Mouse (Mus musculus) right cerebral cortex, postnatal 10 days (tissue): ENCODE results near the gene Gm10570.

ENCODE experiments used
- DNase-seq, 2 experiments: peaks; one replicate each; pipeline ENCODE4 v3.0.0; 2021; ENCODE audit warnings: low spot score in 2 of 2

Gm10570 gene

DNA sequence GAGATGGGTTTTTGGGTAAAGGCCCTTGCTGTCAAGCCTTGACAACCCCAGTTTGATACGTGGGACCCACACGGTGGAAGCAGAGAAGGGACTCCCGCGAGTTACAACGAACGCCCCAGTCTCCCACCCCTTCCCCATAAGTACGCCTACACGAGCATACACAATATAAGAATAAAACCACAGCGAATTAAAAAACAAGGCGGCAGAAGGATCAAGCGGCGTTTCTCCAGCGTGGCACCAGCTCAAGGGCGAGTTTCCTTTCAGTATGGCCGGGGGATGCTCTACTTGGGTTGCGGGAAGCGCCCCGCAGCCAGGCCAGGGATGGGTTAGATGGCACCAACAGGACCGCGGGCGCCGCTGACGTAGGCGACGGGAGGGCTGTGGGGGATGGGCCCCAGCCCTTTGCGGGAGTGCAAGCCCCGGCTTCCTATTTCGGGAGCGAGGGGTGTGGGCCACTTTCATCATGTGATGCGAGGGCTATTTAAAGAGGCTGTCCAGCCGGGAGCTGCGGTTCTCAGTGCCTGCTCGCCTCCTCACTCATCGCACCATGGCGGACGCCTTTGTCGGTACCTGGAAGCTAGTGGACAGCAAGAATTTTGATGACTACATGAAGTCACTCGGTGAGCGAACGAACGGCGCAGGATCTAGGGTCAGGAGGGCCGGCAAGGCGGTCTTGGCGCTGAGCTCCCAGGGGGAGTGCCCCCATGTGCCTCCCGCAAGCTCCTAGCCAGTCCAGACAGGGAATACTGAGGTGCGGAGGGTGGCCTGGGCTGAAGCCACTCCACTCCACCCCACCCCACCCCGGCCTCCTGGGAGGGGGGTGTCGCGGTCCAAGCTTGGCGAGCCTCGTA, at the start of gene Gm10570, which contains the start of gene Fabp3:
TSS of gene Gm10570 (minus strand) at position 444 of the 851 bp plus-strand sequence.
TSS of gene Fabp3 (plus strand) at position 365 of the 851 bp plus-strand sequence.
- peak; percentile 86 to 90 for DNase-seq

DNA sequence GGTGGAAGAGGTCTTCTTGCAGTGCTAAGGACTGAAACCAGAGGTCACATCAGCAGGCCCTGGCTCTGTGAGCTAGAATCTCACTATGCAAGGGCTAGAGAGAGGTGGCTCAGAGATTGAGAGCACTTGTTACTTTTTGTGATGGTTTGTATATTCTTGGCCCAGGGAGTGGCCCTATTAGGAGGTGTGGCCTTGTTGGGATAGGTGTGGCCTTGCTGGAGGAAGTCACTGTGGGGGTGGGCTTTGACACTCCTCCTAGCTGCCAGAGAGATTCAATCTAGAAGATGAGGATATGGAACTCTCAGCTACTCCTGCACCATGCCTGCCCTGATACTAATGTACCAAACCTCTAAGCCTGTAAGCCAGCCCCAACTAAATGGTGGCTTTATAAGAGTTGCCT, 49.5 kb upstream of the Gm10570 start:
- no peak for DNase-seq

DNA sequence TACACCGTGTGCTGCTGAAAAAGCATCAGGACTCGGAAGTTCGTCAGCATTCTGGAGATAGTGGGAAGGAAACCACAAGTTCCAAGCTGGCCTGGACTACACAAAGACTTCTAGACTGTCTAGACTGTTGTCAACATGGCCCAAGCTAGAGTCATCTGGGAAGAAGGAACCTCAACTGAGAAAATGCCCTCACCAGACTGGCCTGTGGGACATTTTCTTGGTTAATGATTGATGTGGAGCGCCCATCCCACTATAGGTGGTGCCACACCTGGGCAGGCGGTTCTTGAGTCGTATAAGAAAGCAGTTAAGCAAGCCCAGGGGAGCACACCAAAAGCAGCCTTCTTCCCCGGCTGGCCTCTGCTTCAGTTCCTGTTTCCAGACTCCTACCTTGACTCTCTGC, 44.1 kb upstream of the Gm10570 start:
- DNase-seq, result no peak

DNA sequence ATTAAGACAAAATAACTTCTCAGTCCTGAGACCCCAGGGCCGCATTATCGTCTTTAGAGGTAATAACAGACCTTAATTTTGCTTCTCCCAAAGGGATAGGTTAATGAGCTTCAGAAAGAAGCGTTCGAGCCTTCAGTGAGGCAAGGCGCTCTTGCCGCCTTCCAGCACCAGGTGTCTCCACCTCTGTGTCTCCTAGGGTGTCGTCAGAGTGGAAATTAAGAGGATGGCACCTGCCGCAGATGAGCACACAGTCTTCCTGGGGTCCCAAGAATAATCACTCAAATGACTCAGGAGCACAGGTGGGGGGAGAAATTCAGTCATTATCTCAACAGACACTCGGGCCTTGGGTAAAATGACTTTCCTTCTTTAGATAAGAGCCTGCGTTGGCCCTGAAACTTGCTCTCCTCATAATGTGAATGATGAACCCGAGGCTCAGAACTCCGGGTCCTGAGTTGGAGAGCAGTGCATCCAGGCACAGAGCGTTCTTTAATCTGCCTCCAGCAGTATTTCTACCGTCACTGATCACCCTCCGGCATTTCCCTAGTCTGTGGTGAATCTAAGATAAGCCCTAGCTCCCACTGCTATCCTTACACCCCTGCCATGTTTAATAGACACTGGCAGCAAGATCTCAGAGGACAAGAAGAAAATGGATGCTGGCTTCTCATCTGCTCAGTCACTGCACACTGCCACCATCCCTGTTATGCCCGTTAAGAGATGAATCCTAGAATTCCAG, 42.4 kb upstream of the Gm10570 start:
- DNase-seq, result no peak

DNA sequence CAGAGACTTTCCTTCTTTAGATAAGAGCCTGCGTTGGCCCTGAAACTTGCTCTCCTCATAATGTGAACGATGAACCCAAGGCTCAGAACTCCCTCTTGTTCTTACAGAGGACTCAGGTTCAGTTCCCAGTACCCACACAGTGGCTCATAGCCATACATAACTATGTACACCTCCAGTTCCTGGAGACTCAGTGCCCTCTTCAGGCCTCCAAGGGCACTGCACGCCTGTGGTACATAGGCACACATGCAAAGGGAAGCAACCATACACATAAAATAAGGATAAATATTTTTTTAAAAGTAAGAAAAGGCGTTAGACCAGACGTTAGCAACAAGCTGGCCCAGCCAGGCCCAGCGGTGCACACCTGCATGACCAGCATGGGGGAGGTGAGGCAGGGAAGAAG, 41.2 kb upstream of the Gm10570 start:
- no peak for DNase-seq

DNA sequence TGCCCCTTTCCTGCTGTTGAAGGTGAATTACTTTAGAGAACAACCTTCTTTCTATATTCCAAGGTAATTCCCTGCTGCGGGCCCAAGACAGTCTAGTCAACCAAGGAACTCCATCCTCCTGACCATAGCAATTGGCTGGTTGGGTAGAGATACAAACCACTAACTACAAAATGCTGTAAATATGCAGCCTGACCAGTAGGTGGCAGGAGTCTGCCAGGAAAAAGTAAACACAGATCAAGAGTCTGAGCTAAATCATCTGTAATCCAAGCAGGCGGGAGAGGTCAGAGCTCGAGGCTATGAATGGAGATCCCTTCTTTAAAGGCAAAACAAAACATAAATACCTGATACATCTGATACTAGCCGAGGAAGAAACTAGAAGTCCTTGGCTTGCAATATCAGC, 33.2 kb upstream of the Gm10570 start:
- peak; percentile 41 to 63 for DNase-seq

DNA sequence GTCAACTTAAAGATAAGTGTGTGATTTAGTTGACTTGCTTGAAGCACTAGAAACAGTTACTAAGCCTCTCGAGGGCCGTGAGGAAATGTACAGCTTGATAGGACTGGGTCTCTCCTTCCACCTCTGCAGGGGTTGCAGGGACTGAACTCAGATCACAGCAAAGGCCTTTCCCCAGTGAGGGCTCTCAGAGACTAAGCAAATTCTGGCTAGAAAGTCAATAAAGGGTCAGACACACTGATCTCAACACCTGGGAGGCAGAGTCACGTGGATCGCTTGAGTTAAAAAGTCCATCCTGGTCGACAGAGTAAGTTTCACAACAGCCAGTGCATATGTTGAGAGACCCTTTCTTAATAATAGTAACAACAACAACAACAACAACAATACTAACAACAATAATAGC, 27.4 kb upstream of the Gm10570 start:
- DNase-seq, result no peak

DNA sequence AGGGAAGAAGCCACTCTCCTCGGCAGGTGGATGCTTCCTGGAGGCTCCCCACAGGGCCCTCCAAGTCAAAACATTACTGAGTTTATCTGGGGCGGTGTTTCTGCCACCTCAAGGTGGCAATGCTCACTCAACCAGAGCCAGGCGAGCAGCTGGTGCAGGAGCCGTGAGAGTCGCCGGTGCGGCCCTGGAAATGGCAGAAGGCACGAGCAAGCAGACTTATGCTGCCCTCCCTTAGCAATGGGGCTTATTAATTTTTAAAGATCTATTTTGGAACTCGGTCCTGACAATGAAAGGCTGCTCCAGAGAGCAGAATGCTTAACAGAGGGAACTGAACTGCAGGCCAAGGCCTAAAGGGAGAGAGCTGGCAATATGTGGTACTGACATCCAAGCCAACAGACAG, 18.9 kb upstream of the Gm10570 start:
- no peak for DNase-seq

DNA sequence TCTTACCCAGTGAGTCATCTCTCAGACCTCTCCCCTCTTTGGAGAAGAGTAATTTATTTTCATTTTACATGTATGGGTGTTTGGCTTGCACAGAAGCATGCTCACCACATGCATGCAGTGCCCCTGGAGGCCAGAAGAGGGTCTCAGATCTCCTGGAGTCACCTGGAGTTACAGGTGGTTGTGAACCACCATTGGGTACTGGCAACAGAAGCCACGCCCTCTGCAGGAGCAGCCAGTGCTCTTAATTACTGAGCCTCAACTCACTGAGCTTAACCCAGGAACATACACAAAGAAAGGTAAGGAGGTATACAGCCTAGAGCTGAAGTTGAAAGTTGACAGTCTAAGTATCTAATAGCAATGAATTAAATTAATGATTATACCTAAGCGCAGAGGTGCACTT, 17.0 kb upstream of the Gm10570 start:
- no peak for DNase-seq

DNA sequence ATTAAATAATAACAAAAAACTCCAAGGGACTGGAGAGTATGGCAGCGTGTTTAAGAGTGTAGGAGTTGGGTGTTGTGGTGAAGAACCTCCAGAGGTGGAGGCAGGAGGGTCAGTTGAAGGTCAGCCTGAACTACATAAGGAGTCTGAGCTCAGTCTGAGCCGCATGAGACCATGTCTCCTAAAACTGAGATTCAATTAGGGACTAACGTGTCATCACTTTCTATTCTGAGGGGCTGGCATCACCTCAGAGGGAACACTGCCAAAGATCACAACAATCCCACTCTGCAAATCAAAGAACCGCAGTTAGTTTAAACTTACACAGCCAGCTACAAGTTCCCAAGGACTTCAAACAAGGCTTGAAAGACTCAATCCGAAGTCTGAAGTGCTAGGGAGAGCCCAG, 15.1 kb upstream of the Gm10570 start:
- no peak for DNase-seq

DNA sequence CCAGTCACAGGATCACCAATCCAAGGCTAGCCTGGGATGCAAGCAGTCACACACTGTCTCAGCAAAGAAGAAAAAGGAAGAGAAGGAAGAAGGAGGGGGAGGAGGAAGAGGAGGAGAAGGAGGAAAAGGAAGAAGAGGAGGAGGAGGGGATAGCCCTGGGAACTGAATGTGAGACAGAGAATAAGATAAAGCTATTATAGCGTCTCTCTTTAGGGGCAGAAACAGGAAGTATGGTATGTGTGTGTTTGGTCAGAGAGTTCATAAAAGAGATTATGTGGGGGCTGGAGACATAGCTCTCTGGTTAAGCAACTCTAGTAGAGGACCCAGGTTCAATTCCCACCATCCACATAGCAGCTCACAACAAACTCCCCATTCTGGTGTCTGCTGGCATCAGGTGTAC, 14.7 kb upstream of the Gm10570 start:
- DNase-seq, result no peak

DNA sequence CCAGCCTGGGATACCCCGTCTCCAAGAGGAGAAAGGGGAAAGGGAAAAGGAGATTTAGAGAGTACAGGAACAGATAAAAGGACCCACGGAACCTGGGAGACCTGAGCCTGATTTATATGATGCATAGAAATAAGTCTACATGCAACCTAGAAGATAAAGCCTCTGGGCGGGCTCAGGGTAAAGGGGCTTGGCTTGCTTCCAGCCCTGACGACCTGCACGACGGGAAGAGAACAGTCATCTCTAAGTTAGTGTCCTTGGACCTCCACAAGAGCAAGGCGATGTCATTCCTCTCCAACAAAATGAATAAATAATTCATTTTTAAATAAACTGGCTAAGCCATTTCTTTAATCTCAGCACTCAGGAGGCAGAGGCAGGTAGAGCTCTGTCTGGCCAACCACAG, 14.1 kb upstream of the Gm10570 start:
- DNase-seq, result no peak

DNA sequence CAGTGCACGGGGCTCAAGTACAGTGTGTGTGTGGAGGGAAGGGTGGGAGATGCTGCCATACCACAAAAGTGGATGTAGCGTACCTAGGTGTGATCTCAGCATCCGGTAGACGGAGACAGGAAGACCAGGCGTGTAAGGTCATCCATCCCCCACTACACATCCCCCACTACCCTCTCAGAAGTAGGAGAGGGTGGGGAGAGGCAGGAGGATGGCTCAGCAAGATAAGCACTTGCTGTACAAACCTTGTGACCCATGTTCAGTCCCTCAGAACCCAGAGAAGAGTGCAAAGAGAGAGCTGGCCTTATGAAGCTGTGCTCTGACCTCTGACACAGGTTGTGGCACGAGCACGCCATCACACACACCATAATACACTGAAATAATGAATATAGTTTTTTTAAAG, 13.2 kb upstream of the Gm10570 start:
- DNase-seq, result no peak

DNA sequence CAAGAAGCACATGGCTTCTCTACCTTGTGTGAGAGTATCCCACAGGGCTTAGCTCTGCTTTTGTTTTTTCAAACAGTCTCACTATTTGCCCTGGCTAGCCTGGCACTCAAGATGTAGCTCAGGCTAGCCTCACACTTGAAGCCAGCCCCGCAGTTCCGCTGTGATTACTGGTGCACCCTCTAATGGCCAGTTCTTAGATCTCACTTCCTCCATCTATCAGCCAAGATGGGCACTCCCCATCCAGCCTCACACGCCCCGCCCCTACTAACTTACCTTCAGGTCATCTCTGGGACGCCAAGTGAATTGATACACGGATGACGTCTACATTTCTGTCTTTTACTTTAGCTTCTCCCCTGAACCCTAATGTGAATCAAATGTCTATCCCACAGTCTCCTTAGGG, 11.1 kb upstream of the Gm10570 start:
- DNase-seq, result no peak

DNA sequence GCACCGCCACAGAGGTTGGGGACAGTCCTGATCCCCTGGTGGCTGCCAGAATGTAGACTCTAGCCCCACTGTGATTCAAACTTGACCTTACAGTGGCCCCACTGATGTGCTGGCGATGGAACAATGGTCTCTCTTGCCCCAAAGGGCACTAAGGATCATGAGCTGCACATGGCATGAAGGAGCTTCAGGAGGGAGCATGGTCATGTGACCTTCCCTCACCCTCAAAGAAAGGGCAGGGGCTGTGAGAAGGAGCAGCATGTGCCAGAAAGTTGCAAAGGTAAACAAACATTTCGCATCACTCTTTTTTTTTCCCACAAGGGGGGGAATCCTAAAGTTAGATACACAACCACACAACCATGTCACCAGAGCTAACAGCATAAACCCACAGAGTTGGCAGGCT, 9.6 kb upstream of the Gm10570 start:
- DNase-seq, result no peak

DNA sequence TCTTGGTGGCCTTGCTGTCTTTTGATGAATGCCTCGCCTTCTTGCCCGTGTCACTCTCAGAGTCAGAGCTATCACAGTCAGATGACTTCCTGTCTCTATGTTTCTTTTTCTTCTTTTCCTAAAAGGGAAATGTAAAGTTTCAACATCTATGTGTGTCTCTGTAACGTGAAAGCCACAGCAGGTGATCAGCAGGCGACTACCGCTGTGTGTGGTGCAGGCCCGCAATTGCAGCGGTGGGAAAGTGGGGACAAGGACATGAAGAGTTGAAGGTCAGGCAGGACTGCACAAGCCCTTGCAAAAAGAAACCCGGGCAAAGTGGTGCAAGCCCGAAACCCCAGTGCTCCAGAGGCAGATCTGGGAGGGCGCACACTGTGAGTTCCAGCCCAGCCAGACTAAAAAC, 8.2 kb upstream of the Gm10570 start:
- no peak for DNase-seq

DNA sequence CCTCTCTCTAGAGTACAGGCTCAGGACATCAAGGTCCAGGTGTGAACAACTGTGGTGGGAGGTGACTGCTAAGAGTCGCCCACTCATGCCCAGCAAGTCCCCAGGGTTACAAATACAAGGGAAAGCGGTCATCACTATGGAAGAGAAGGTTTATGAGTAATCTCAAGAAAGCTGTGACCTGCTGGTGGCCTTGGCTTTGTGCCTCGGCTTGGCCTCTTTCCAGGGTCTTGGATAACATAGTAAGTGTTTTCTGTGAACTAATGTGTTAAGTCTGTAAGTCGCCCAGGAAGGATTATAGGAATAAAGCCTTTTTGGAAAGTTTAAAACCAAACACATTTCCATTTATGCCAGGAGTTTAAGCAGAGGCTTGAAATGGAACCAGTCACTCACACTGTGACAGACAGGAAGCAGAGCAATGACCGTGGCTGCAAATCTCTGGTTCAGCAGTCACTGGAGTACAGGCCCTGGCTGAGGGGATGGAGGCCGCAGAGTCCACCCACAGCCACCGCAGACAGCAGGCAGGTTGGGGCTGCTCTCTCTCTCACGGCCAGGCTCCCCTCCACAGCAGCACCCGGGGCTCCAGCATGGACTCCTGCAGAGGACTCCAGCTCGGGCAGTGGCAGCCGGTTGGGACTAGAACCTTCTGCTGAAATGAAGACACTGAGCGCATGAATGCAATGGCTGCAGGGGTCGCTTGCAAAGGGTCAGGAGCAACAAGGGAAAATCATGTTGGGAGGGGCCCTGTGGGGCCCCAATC, 7.5 kb upstream of the Gm10570 start:
- no peak for DNase-seq

DNA sequence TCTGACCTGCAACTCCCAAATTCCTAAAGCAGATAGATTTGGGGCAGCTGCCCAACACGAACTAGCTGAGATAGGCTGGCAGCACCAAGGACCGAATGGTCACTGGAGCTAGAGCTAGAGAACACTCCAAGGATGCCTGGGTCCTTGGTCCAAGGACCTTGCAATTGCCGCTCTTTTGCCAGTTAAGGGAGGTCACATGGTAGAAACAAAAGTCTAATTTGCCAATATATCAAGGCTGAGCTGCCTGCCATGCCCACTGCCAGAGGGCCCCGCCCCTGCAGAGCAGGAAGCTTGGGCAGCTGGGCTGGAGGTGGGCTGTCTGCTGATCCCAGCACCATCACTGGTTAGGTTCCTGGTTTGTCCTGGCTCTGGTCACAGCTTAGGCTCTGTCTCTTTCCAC, 5.1 kb upstream of the Gm10570 start:
- no peak for DNase-seq

DNA sequence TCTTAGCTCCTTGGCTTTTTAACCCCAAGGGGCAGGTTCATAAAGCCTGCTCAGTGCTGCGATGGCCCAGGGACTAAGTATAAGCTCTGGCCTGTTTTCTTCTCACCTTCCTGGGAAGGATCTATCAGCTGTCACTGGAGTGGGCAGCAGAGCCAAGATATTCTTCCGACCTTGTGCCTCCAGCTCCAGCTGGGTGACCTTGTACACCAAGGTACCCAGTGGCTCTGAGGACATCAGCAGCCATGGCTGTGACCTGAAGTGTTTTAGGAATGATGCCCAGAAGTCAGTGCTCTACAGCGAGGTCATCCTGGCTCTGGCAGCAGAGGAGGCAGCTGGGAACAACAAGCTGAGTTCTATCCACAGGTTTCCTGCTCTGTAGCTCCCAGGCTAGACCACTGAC, 4.1 kb upstream of the Gm10570 start:
- no peak for DNase-seq

DNA sequence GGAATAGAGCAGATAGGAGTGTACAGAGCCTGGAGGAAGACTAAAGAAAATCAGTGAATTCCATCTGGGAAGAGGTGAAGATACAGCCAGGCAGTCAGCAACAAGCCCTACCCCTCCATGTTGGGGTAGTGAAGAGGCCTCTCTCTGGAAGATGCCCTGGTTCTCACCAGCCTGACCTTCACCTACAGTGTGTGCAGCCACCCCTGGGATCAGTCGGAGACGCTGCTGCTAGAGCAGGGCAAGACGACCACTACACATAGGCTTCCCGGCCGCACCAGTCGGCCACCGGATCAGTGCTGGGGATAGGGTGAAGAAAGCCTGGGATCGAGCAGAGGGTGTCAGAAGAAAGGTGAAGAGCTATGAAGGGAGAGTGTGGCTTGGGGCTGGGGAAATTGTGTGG, 780 bp upstream of the Gm10570 start:
- no peak for DNase-seq

DNA sequence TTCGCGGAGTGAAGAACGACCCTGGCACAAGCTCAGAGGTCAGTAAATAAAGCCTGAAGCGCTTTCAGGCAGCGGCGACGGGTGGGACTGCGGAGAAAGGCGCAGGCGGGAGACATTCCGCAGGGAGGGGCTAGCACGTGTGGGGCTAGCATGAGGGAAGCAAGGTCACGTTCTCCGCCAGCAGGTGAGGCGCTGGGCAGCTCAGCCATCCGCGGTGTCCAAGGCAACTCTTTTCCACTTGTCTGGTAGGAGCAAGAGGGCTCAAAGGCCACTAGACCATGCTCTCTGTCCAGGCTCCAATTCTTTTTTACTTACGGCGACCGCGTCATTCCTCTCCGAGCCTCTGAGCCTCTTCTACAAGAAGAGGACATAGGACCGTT, 633 bp downstream of the Gm10570 start:
- peak; percentile 62 to 65 for DNase-seq

DNA sequence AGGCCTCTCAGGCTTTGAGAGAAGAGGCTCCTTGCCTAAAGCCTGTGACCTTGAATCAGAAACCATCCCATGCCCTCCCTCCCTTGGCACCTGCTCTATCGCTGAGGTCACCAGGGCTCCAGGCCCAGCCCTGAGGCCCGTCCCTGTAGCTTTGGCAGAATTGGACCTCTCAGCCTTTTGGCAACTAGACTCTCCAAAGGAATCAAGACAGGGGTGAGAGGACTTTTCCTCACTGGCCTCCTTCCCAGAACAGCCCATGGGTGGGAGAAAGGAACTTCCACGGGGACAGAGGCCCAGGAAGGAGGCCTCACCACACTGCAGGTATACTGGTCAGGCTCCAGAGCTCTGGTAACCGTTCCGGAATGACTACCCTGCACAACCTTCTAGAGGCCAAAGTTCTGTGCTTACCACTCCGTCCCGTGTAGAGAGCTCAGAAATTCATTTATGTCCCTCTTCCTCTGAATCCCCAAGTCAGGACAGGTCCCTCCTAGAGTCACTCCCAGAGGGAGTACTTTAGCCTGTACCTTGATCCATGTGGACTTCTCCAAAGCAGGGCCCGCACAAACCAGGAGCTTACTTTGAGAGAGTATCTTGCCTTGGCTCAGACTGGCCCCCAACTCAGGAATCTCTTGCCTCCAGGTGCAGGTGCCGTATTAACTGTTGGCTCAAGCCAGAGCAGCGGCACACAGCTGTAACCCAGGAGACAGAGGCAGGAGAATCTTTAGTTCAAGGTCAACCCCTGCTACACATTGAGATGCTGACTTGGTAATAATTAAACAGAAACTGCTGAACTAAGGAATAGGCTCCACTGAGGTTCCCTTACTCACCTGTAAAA, 1.5 kb downstream of the Gm10570 start:
- no peak for DNase-seq
